Mouse (Mus musculus) embryonic stem cell, embryonic (primary cell): ENCODE measurements around the gene Gm11214.

Source experiments
- CTCF ChIA-PET, 4 experiments: fragments of 300-600 bp in 2 of 4; fragments of 350-600 bp in 2 of 4; sonication (Branson Sonifier 250); formaldehyde crosslinking; loops; one replicate each; lab custom pipeline; 2022; ENCODE audit warnings: inconsistent platforms in 2 of 4; lab: Charles Lee
- POLR2A ChIA-PET, 4 experiments: fragments of 300-600 bp in 2 of 4; fragments of 350-600 bp in 2 of 4; sonication (Branson Sonifier 250); formaldehyde crosslinking; loops; one replicate each; lab custom pipeline; 2022; ENCODE audit warnings: antibody characterized with exemption in 4 of 4, inconsistent platforms in 1 of 4; lab: Charles Lee

Gene Gm11214

DNA sequence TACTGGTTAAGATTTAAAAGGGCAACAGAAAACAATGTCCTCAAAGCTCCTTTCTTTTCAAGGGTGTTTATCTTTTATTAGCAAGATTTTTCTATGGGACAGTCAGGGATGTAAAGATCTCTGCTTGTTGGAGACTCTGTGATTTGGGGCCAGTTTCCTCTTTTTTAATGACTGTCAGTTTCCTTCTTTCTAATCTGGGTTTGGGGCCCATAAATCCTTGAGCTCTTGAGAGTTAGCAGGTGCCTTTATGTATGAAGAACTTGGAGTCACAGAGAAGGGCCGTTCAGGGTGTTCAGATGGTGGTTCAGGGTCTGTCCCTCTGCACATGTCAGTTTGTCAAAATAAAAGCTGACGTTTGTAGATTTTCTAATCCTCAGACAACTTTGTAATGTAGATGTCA is 11.9 kb upstream of the Gm11214 start:
- CTCF ChIA-PET, result no interaction called here
- POLR2A ChIA-PET, result no interaction called here

DNA sequence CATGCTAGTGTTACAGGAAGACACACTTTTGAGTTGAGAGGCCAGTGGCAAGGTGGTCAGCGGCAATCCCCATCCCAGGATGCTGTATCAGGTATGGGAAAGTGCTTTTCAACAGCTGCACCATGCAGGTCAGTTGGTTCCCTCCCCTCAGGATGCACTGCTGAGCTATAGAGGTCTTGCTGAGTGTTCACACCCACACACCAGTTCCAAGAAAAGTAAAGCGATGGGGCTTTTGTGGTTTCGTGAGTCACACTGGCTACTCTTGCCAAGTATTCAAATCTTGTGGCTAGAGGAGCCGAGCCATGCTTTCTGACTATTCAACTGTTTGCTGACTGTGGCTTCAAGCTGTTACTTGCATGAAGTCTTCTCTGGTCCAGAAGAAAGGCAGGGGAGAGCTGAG is 5.1 kb upstream of the Gm11214 start:
- CTCF ChIA-PET, result no interaction called here
- POLR2A ChIA-PET, result no interaction called here

DNA sequence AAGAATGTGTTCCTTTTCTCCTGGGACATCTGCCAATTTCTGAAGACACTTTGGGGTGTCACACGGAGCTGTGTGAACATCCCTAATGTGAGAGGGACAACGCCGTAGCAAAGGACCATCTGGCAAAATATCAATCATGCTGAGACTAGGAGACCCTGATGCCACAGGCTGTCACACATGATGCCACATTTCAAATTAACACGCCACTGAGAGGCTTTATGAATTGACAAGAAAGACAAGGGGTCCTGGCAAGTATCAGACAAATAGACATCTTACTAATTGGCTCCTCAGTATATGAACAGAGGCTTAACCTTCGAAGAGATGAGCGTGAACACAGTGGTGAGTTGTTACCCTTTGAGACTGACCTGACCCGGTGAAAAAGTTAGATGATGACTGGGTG is 2.6 kb upstream of the Gm11214 start:
- CTCF ChIA-PET, result no interaction called here
- POLR2A ChIA-PET, result no interaction called here

DNA sequence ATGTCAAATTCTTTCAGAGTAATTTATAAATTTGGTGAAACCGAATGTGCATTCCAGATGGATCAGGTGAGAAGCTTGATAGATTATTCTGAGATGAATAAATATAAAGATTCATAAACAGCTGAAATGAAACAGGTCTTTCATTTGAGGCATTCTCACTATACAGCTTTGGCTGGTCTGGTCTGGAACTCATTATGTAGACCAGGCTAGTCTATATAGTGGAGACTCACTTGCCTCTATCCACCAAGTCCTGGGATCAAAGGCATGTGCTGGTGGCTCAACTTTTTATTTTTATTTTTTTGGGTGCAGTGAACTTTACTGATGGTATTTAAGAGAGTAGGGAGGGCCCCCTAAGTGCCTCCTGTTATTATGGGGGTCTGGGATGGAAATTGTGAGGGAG is 1.3 kb downstream of the Gm11214 start:
- POLR2A ChIA-PET, result interaction anchor here in 1 of 4 experiments (1.1 kb wide), 1 partner anchor 18 kb away, joined by 3 read pairs; no protein-coding TSS in a partner anchor

DNA sequence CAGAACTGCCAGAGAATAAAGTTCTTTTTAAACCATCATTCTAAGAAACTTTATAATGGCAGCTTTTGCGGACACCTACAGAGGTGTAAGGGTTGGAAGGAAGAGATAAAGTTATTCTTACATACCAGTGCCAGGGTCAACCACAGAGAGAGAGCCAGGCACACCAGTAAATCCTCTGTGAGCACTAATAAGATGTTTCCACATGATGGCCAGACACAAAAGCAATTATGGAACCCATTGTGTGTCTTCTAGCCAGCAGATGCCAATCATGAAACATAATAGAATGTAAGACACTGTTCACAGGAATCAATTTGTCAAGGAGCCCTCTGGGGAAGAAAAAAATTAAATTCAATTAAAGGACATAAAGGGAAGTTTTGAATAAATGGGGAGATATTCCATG is 1.8 kb downstream of the Gm11214 start:
- ChIA-PET POLR2A (interaction anchor here in 1 of 4 experiments (0.6 to 1.1 kb wide), 2 partner anchors 17 to 45 kb away, joined by 3 to 5 read pairs; no protein-coding TSS in a partner anchor), CTCF (no interaction called here)

More for the DNA sequence above, 1.3 kb downstream of the Gm11214 start:
- CTCF ChIA-PET, result no interaction called here

DNA sequence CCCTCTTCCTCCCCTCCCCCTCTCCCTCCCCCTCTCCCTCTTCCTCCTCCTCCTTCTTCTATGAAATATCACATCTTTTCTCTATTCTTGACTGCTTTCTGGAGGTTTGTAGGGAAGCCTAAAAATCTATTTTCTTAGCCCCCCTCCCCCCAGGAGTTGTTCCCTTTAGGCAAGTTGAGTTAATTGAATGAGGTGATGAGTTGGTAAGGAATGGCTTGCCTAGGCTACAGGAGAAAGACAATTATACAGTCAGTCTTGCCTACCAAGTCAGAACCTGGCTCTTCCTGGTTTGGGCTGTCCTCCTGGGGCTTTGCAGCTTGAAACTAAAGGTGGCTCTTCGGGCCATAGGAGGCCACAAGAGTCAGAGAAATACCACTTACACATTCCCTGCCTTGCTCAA is 3.4 kb downstream of the Gm11214 start:
- CTCF ChIA-PET, result no interaction called here
- POLR2A ChIA-PET, result no interaction called here

DNA sequence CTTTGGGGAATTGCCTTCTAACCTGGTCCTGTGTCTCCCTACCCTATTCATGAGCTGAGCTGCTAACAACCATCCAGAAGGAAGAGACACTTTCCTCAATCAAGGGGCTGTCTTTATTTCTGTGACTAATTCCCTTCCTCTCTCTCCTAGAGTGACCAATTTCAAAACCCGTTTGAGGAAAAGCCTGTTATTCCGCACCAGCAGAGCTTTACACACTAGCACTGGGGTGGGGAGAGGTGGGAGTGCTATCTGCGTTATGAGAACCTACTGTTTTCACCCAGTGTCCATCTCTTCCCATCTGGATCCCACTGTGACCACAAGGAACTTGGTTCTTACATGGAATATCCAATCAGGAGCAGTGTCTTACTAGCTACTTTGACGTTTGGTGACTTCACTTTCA is 4.1 kb downstream of the Gm11214 start:
- ChIA-PET POLR2A (no interaction called here), CTCF (no interaction called here)

DNA sequence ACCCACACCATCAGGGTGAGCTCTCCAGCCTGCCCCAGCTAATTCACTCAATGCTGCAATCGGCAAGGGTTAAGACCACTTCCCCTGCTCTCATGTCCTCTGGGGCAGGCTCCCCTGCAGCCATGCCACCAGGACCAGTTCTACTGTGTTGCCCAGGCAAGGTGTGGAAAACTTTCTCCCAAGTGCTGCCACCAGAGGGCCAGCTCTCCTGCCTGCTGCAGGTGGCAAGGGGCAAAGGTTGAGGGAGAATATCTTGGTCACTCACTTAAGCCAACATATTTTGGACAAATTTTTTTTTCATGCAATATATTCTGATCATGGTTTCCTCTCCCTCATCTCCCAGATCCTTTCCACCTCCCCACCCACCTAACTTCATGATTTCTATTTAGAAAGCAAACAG is 8.8 kb downstream of the Gm11214 start:
- ChIA-PET POLR2A (no interaction called here), CTCF (no interaction called here)

DNA sequence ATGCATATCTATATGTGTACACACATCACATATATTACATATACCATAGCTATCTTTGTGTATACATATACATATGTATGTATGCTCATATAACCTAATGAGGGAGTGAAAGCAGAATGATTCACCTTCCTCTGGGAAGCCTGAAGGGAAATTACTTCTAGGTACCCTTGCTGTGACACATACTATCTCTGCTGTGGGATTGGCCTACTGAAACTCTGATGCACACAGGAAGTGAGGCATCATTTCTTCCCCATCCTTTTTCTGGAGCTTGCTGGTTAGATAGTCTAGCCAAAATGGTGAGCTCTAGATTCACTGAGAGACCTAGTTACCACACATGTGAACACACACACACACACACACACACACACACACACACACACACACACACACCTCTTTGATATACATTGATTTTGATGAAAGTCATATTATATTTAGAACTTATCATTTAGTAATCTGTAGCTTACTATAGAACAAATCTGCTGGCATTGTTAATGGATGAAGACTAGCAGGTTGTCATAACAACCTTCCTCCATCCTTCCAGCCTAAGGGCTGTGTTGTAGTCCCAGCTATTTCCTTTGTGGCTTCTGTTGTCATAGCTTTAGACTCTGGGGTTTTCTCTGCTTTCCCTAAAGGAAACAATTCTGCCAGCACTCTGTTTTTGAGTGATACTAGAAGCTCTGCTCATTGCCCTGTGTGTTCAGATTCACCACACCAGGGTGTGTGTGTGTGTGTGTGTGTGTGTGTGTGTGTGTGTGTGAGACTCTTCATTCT is 19.0 kb downstream of the Gm11214 start:
- POLR2A ChIA-PET, result interaction anchor here in 2 of 4 experiments (0.6 to 0.9 kb wide), 2 partner anchors 17 to 234 kb away, joined by 3 read pairs; no protein-coding TSS in a partner anchor
- CTCF ChIA-PET, result no interaction called here

DNA sequence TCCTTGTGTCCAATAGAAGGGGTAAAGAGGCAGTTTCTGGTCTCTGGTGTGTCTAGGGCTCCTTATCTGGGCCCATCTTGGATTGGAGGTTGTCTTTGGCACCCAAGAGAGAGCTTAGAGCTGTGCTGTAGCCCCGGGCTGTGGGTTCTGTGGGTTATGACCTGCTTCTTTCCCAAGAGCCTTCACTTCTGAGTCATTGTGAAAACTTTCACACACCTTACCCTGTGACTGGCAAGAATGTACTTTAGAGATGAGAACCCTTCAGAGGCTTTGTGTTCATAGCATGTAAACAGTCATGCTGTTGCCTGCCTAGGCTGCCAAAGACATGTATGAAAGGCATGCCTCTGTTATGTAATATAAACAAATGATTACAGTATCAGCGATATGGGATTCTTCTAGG is 23.3 kb downstream of the Gm11214 start:
- ChIA-PET POLR2A (no interaction called here), CTCF (no interaction called here)

DNA sequence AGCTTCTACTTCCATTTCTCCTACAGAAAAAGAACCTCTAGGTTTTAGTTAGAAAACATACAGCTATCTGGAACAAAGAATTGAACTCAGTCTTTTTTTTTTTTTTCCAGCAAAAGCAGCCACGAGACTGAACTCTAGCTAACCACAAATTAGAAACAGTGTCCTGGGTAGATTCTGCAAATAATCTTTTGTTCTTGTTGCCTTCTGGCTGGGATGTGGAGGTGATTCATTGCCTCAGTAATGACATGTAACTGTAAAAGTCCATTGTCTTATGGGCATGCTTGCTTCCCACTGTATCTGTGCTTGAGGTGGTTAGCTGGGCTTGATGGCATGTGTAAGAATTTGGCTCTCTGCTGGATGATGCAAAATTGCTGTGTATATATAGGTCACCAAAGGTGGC is 24.6 kb downstream of the Gm11214 start:
- ChIA-PET CTCF (no interaction called here), POLR2A (no interaction called here)

DNA sequence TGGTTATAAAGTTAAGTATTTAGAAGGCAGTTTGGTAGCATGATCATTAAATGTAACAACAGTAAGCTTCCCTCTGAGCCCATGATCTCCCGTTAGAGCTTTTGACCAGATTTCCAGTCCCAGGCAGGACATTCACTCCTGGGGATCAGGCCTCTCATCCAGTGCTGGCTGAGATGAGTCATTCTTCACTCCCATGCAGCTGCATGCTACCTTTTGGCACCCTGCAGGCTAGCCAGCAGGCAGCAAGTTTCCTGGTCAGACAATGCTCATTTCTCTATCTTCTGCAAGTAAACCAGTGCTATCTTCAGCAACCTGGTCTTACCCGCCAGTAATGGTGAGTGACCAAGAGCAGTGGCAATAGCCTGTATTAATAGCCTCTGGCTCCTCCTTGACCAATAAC is 30.0 kb downstream of the Gm11214 start:
- POLR2A ChIA-PET, result no interaction called here
- CTCF ChIA-PET, result no interaction called here

DNA sequence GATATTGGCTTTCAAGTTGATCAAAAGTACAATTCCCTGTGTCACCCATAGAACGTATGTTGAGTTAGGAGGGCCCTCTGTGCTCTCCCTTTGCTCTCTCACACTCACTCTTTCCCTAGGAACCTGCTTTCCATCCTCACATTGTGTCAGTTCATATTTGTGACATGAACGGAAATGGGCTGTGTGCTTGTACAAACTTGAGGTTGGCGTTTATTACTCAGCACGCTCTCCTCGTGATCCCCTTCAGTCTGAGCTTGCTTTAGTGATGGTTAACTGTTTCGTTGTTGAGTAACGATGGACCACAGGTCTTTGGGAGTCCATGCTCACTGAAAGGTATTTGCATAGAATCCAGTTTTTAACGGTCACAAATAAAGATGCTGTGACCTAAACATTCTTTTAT is 36.1 kb downstream of the Gm11214 start:
- ChIA-PET POLR2A (interaction anchor here in 2 of 4 experiments (0.6 kb wide), 2 partner anchors 419 to 634 kb away, joined by 3 read pairs; partner anchors contain the start of gene Tnc (in 1 of the 2)), CTCF (no interaction called here)

DNA sequence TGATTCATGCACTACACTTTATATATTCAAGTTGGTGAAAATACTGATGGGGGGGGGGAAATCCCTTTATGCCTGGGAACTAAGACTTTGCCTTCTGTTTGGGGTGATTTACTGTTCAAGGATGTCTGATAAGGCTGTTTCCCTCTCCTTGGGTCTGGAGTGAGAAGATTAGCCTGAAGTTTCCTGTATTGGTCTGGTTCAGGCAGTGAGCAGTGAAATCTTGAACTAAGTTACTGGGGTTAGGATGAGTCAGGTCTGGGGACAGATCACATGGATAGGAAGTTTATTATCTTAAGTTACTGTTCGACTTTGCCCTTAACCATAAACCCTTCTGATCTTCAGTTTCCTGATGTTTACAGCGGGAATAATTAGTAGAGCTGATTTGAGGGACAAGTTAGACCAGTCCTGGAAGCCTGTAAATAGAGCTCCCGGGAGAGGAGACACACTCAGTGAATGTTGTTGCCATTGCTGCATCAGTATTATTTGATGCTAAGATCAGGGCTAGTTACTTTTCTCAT is 37.6 kb downstream of the Gm11214 start:
- ChIA-PET CTCF (no interaction called here), POLR2A (no interaction called here)

DNA sequence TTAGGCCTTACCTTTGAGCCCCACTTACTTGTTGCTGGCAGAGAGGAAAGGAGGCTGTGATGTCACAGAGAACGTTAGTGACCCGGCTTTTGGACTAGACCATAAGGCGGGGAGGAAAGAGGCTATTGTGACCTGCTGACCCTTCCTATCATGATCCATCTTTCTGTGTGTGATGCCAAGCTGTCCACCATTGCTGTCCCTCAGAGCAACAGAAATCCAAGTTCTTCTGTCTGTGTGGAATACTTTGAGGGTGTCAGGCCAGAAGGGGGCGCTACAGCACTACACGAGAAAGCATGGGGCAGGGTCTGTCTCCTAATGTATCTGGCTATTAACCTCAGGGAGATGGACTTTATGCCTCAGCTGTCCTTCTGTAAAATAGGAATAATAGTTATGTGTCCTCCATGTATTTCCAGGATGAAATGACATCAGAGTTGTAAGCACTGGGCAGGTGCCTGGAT is 40.8 kb downstream of the Gm11214 start, which contains the start of gene Tex48:
Gene Tex48, minus strand, starts transcription at position 51 of the 458 bp plus-strand sequence.
- ChIA-PET POLR2A (no interaction called here), CTCF (no interaction called here)

DNA sequence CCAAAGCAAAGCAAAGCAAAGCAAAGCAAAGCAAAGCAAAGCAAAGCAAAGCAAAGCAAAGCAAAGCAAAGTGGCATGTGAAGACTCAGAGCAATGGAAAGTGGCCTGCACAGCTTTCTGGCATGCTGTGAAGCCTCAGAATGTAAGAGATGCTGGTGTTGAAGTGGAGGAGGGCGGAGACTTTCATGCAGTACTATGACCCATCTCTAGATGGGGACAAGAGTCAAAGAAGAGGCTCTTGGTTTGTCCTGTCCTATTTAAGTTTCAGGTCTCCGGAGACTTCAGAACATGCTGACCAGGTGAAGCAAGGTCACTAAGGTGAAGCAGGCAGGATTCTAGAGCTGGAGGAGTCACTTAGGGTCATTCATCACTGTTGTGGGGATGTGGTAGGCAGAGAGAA is 41.3 kb downstream of the Gm11214 start:
- ChIA-PET CTCF (interaction anchor here in 1 of 4 experiments (0.7 to 1.3 kb wide), 2 partner anchors 84 to 253 kb away, joined by 3 read pairs; no protein-coding TSS in a partner anchor), POLR2A (no interaction called here)
